Mouse (Mus musculus) forebrain, embryonic 16.5 days (tissue): ENCODE measurements at regions not wholly inside any gene's neighbourhood (a gene's known extent, or its start where the extent isn't known, plus 50 kb on each side); places are given as distances from the start of the nearest gene placed in this dataset.
A peak's percentile ranks its signal among the peaks of the same experiment; 100 is the strongest.

ENCODE experiments used
- ATAC-seq: fragments of 200-750 bp; cut with Nextera tagmentation; 2 replicates; pipeline ENCODE4 v1.8.0; 2017; ENCODE audit warnings: mild to moderate bottlenecking, moderate library complexity
- H3K27ac ChIP-seq: fragments of 300-500 bp; sonication (generic); 2 replicates; pipeline ENCODE4 v1.5.1; 2014; ENCODE audit warnings: low read length, control low read depth
- H3K27me3 ChIP-seq: fragments of 300-500 bp; sonication (generic); replicated peaks from 2 replicates; pipeline ENCODE4 v1.6.1; 2014; ENCODE audit warnings: low read length; ENCODE audit not compliant: control insufficient read depth, insufficient read depth
- H3K36me3 ChIP-seq: fragments of 300-500 bp; sonication (generic); 2 replicates; pipeline ENCODE4 v1.6.1; 2014; ENCODE audit not compliant: control insufficient read depth, insufficient read depth
- H3K4me1 ChIP-seq: fragments of 300-500 bp; sonication (generic); replicated peaks from 2 replicates; pipeline ENCODE4 v1.6.1; 2014; ENCODE audit warnings: low read length; ENCODE audit not compliant: control insufficient read depth, insufficient read depth
- H3K4me2 ChIP-seq: fragments of 300-500 bp; sonication (generic); 2 replicates; pipeline ENCODE4 v1.6.1; 2014; ENCODE audit warnings: mild to moderate bottlenecking, low read length, control low read depth
- H3K4me3 ChIP-seq: fragments of 300-500 bp; sonication (generic); replicated peaks from 2 replicates; pipeline ENCODE4 v1.5.1; 2014; ENCODE audit warnings: mild to moderate bottlenecking, low read length, control low read depth
- H3K9ac ChIP-seq: fragments of 300-500 bp; sonication (generic); replicated peaks from 2 replicates; pipeline ENCODE4 v1.6.1; 2014; ENCODE audit warnings: low read depth, low read length, control low read depth
- H3K9me3 ChIP-seq: fragments of 300-500 bp; sonication (generic); 2 replicates; pipeline ENCODE4 v1.6.1; 2016; ENCODE audit warnings: low read length; ENCODE audit not compliant: control insufficient read depth
- WGBS: fragments of 180-500 bp; shearing (Covaris S2); extraction: QIAGEN DNeasy Blood & Tissue Kit; methylation state at CpG from one replicate; pipeline ENCODE4 v1.1.7; 2014; 5-methylcytosine and 5-hydroxymethylcytosine counted together

GRCm38 (mm10) chr5:68572816-68573215 is 541.2 kb downstream of the Grxcr1 start:
- Histone ChIP-seq H3K27me3 (no peaks in the 10 kb centered on the region), H3K9ac (no peak overlapping the region)
- 94% methylated on average over 5 of the region's 5 CpGs for WGBS

GRCm38 (mm10) chr5:68575827-68576226 is 544.2 kb downstream of the Grxcr1 start:
- H3K27ac ChIP-seq = no peak overlapping the region

More at GRCm38 (mm10) chr5:68572816-68573215, 541.2 kb downstream of the Grxcr1 start:
- no peak overlapping the region for H3K27ac ChIP-seq
- no peak overlapping the region for H3K4me2 ChIP-seq
- H3K4me1 ChIP-seq = no peaks in the 10 kb centered on the region
- no peak for ATAC-seq
- no peaks in the 10 kb centered on the region for H3K36me3 ChIP-seq
- no peaks in the 10 kb centered on the region for H3K9me3 ChIP-seq
- no peak overlapping the region for H3K4me3 ChIP-seq

GRCm38 (mm10) chr5:68578496-68578895 is 546.9 kb downstream of the Grxcr1 start:
- no peak for ATAC-seq
- WGBS = 93% methylated on average over 1 of the region's 1 CpGs

More at GRCm38 (mm10) chr5:68575827-68576226, 544.2 kb downstream of the Grxcr1 start:
- H3K36me3 ChIP-seq = no peaks in the 10 kb centered on the region
- no peaks in the 10 kb centered on the region for H3K9me3 ChIP-seq
- no peaks in the 10 kb centered on the region for H3K27me3 ChIP-seq
- H3K9ac ChIP-seq = no peak overlapping the region
- H3K4me3 ChIP-seq = no peak overlapping the region
- no peak overlapping the region for H3K4me2 ChIP-seq
- H3K4me1 ChIP-seq = no peaks in the 10 kb centered on the region
- ATAC-seq = no peak

GRCm38 (mm10) chr5:68592423-68592822 is 560.8 kb downstream of the Grxcr1 start:
- Histone ChIP-seq H3K9me3 (no peaks in the 10 kb centered on the region), H3K4me2 (no peak overlapping the region), H3K36me3 (no peaks in the 10 kb centered on the region), H3K27me3 (no peaks in the 10 kb centered on the region), H3K9ac (no peak overlapping the region), H3K4me3 (no peak overlapping the region), H3K4me1 (no peaks in the 10 kb centered on the region), H3K27ac (no peak overlapping the region)
- WGBS = 89% methylated on average over 3 of the region's 3 CpGs
- ATAC-seq = no peak

More at GRCm38 (mm10) chr5:68578496-68578895, 546.9 kb downstream of the Grxcr1 start:
- Histone ChIP-seq H3K9ac (no peak overlapping the region), H3K36me3 (no peaks in the 10 kb centered on the region), H3K4me2 (no peak overlapping the region), H3K9me3 (no peaks in the 10 kb centered on the region), H3K27me3 (no peaks in the 10 kb centered on the region), H3K4me1 (no peaks in the 10 kb centered on the region), H3K4me3 (no peak overlapping the region), H3K27ac (no peak overlapping the region)

GRCm38 (mm10) chr5:68618451-68618850 is 586.8 kb downstream of the Grxcr1 start:
- Histone ChIP-seq H3K4me3 (no peak overlapping the region), H3K27ac (no peak overlapping the region), H3K9me3 (no peaks in the 10 kb centered on the region), H3K9ac (no peak overlapping the region), H3K36me3 (no peaks in the 10 kb centered on the region), H3K4me1 (no peaks in the 10 kb centered on the region), H3K4me2 (no peak overlapping the region), H3K27me3 (no peaks in the 10 kb centered on the region)
- peak; percentile 77 for ATAC-seq

- no peak for ATAC-seq
- H3K27ac ChIP-seq = no peak overlapping the region
- H3K4me1 ChIP-seq = no peaks in the 10 kb centered on the region
- no peaks in the 10 kb centered on the region for H3K36me3 ChIP-seq
- no peak overlapping the region for H3K9ac ChIP-seq
- no peak overlapping the region for H3K4me2 ChIP-seq
- H3K9me3 ChIP-seq = no peaks in the 10 kb centered on the region
- WGBS = 85% methylated on average over 3 of the region's 3 CpGs
- no peaks in the 10 kb centered on the region for H3K27me3 ChIP-seq
- no peak overlapping the region for H3K4me3 ChIP-seq
Measured at GRCm38 (mm10) chr5:68635400-68635799, 603.8 kb downstream of the Grxcr1 start.

- 92% methylated on average over 3 of the region's 3 CpGs for WGBS
- no peaks in the 10 kb centered on the region for H3K27me3 ChIP-seq
- no peaks in the 10 kb centered on the region for H3K36me3 ChIP-seq
- no peaks in the 10 kb centered on the region for H3K4me1 ChIP-seq
- H3K9ac ChIP-seq = no peak overlapping the region
- no peak for ATAC-seq
- no peak overlapping the region for H3K4me3 ChIP-seq
- H3K4me2 ChIP-seq = no peak overlapping the region
- H3K27ac ChIP-seq = no peak overlapping the region
- H3K9me3 ChIP-seq = no peaks in the 10 kb centered on the region
Measured at GRCm38 (mm10) chr5:68672834-68673233, 641.2 kb downstream of the Grxcr1 start.

GRCm38 (mm10) chr5:68701342-68701741 is 640.1 kb downstream of the Kctd8 start:
- Histone ChIP-seq H3K27me3 (no peaks in the 10 kb centered on the region), H3K9me3 (no peaks in the 10 kb centered on the region), H3K4me1 (peaks cover 6% of the 10 kb centered on the region; the same call in 1 of the 2 replicates), H3K4me2 (no peak overlapping the region), H3K27ac (no peak overlapping the region), H3K9ac (no peak overlapping the region), H3K36me3 (no peaks in the 10 kb centered on the region), H3K4me3 (no peak overlapping the region)
- WGBS = 14% methylated on average over 3 of the region's 3 CpGs
- ATAC-seq = no peak; the same call in 1 of the 2 replicates

GRCm38 (mm10) chr5:68705411-68706080 is 635.9 kb downstream of the Kctd8 start:
- no peak overlapping the region for H3K27ac ChIP-seq

GRCm38 (mm10) chr5:68726733-68727132 is 614.7 kb downstream of the Kctd8 start:
- no peak overlapping the region for H3K9ac ChIP-seq
- H3K36me3 ChIP-seq = no peaks in the 10 kb centered on the region
- ATAC-seq = no peak
- no peaks in the 10 kb centered on the region for H3K27me3 ChIP-seq
- 38% methylated on average over 4 of the region's 4 CpGs for WGBS
- no peak overlapping the region for H3K4me2 ChIP-seq
- H3K4me1 ChIP-seq = no peaks in the 10 kb centered on the region
- H3K4me3 ChIP-seq = no peak overlapping the region
- no peak overlapping the region for H3K27ac ChIP-seq
- no peaks in the 10 kb centered on the region for H3K9me3 ChIP-seq

More at GRCm38 (mm10) chr5:68705411-68706080, 635.9 kb downstream of the Kctd8 start:
- WGBS = 36% methylated on average over 2 of the region's 2 CpGs
- H3K4me3 ChIP-seq = no peak overlapping the region
- H3K36me3 ChIP-seq = no peaks in the 10 kb centered on the region
- H3K9ac ChIP-seq = no peak overlapping the region
- H3K4me2 ChIP-seq = no peak overlapping the region
- H3K4me1 ChIP-seq = 0 out of 2 replicates have a peak, but pooled peaks cover 4% of the 10 kb centered on the region
- peak; percentile 86 for ATAC-seq
- no peaks in the 10 kb centered on the region for H3K27me3 ChIP-seq
- no peaks in the 10 kb centered on the region for H3K9me3 ChIP-seq
